Mouse (Mus musculus) lung, postnatal 0 days (tissue): ENCODE measurements around the gene Cenpa.

Experiments
- CTCF ChIP-seq: IDR thresholded peaks from 2 replicates; pipeline ENCODE4 v1.5.1; 2016; ENCODE audit warnings: antibody characterized with exemption, mild to moderate bottlenecking
- EP300 ChIP-seq: IDR thresholded peaks from 2 replicates; pipeline ENCODE4 v1.6.1; 2016; ENCODE audit warnings: antibody characterized with exemption, mild to moderate bottlenecking, control low read depth

DNA sequence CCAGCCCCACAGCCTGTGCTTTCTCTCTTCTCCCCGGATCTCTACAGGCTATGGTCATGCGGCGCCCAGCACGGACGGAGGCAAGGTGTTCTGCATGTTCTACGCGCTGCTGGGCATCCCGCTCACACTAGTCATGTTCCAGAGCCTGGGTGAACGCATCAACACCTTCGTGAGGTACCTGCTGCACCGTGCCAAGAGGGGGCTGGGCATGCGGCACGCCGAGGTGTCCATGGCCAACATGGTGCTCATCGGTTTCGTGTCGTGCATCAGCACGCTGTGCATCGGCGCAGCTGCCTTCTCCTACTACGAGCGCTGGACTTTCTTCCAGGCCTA lies 44.8 kb upstream of the Cenpa start:
- TF ChIP-seq CTCF = no peak
- no peak for TF ChIP-seq EP300
